Mouse (Mus musculus): Measurements from ENCODE around the gene 5730409E04Rik.

Gene 5730409E04Rik

DNA sequence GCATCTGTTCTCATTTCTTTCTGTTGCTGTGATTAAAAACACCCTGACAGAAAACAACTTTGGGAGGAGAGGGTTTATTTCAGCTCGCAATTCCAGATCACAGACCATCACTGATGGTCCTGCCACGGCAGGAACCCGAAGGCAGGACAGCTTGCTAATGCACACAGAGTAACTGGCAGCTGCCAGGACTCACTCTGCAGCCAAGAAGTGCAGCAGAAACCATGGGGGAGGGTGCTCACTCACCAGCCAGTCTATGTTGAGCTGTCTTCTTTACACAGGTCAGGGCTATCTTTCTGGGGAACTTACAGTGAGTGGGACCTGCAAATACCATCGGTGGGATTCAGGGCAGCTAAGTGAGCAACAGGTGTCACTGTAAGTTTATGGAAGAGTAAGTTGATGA is 27.8 kb downstream of the 5730409E04Rik start:
- no peak for DNase-seq (ENCODE audit: low read depth)

DNA sequence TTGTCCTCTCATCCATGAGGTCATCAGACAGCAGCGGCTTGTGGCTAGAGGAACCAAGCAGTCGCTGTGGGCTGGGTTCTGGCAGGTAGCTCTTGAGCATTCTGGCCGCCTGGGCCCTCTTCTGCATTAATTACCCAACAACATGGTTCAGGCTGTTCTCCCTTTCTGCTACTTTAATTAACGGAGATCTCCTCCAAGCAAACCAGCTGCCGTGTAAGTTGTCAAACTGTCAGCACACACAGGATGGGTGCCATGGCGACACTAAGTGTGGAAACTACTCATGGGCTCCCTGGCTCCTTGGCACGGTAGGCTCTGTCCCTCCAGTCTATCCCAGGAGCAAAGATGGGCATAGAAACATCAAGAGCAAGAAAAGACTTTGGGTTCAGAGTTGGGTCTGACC is 29.7 kb downstream of the 5730409E04Rik start:
- DNase-seq (ENCODE audit: low read depth) = no peak

DNA sequence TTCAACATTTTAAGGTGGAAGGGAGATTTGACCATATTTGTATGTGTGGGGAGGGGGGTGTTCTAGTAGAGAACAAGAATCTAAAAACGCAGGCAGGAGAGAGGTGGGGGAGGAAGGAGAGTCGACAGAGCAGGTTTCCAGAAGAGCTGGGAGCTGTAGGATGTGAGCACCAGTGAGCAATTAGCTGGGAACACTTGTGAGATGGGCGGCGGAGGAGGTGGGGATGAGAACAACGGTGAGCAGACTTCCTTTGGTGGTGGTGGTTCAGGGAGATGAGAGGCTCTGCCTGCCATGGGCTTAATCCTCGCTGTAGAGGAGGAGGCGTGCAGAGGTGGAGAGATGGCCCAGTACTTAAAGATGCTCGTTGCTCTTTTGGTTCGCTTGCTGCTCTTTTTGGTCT is 32.3 kb downstream of the 5730409E04Rik start:
- DNase-seq (ENCODE audit: low read depth) = no peak

DNA sequence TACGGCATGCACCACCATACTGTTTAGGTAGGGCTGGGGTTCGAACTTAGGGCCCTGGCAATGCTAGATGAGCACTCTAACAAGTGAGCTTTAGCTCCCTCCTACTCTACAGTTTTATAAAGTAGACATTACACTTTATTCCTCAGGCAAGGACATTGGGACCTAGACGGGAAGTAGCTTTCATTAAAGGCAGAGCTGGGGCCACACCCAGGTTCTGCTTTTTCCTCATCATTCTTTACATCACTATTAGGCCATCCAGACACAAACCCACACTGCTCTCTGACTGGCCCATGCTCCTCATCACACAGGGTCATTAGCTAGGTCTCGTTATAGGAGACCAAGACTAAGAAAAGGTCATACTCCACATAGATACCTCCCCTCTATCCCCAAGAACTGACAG is 34.2 kb downstream of the 5730409E04Rik start:
- no peak for DNase-seq (ENCODE audit: low read depth)

DNA sequence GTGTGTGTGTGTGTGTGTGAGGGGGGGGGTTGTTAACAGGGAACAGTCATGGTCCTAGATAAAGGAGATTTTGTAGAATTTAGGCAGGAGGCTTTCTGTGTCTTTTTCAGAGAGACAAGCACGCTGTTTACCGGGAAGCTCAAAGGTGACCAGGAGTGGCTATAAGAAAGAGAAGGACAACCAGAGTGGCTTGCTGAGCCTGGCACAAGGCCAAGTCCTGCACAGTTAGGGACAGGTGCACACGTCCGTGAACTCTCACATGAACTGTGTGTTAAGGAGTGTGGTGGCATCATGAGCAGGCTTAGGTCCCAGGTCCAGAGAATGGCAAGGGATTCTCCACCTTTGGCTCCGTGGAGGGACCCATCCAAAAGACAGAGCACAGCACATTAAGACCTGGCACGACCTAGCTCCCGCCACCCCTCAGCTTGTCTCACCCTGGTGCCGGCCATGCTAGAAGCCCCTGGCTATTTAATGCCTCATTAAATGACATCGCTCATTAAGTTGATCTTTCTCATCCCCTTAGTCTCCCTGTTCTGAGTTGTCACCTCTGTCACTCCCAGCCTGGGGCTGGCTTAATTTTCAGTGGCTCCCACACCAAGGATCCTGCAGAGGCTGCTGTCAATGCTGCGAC is 34.8 kb downstream of the 5730409E04Rik start:
- DNase-seq (ENCODE audit: low read depth) = no peak

DNA sequence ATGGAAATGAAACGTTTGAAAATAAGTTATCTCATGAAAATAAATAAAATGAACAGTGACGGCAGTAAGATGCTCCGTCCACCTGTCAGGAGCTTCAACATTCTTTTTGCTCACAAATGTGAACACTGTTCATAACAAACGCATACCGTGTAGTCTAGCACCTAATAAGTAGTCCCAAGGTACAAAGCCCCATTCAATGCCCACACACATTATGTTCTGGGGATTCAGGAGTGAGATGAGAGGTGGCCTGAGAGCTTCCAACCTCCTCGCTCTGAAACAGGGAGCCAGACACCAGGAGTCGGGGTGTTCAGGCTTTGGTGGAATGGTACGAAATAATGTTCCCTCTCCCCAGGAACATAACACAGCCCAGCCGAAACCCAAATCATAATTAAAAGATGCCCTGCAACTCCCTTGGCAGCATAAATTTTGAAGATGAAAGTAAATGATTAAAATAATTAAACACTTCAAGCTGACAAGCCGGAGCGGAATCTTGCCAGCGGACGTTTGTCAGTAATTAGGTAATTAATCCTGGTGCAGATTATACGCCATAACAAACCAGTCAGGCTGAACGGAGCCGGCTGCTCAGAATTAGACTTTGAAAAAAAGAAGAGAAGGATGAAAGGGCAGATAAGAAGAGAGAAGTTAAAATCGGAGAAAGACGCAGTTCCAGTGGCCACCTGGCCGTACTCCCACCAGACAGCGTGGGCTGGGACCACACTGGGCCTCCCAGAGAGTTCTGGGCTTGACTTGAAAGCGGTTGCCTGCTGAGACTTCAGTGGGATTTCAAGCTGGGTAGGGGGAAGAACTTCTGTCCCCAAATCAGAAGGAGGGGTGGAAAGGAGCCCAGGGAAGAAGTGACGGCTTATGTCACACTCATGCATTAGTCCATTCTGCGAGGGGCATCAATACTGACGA is 38.6 kb downstream of the 5730409E04Rik start:
- no peak for DNase-seq (ENCODE audit: low read depth)

- no peak for DNase-seq (ENCODE audit: low read depth)
Observed at GRCm38 (mm10) chr4:126653148-126653547, 43.5 kb downstream of the 5730409E04Rik start.

DNA sequence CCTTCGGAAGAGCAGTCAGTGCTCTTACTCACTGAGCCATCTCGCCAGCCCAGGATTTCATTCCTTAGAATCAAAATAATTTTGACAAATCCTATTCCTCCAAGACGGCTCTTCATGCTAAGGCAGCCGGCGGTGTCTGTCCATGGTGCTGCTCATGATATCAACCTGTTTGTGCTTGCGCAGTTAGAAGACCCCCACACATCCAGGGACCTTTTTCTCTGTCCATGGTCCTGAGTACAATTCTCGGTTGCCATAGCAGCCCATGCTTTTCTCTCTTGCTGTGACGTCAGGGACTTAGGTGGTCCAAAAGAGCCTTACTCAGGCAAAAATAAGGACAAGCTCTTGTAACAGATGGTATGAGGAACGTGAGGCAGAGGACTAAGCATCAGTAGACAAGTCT is 45.7 kb downstream of the 5730409E04Rik start:
- DNase-seq (ENCODE audit: low read depth) = peak; percentile 48

DNA sequence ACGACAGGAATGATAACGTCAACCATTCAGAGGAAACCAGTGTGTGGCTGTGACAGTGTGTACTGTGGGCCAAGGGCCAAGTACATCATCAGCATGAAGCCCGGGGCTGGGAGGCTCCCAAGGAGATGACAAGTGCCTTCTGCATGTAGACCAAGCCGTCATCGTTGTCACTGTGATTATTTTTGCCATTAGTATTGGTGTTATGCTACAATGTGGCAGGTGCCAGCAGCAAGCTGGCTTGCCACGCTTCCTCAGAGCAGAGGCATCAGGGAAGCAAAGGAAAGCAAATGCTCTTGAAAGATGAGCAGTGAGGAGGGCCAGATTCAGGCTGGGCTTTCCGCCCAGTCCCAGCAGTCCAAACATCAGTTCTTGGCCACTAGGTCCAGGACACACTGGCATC is 51.6 kb downstream of the 5730409E04Rik start:
- no peak for DNase-seq (ENCODE audit: low read depth)

All from c-Kit-positive CD71-negative TER-119-negative erythroid progenitor cells, embryonic 14.5 days (primary cell).